13 mouse cellular contexts compared by ENCODE assay signal in genomic region chr1:191008707-191009106, GRCm38 (mm10). TPM values are rescaled to one million over a fixed set of nuclear protein-coding genes. Genes with fewer than 3 reads are reported as not detected.
DNase-seq lines count a peak whose midpoint lies in the region; ATAC-seq and TF ChIP-seq lines count a peak whose summit lies in the region.
"Had no signal": no experiment of that assay in that cellular context is flagged by ENCODE, and none has a peak within 500 bp of the region (broad histone marks: within the 10 kb centered on the region; RNA-seq: fewer than 3 reads in every experiment).

No protein-coding gene starts in this region.

- H3K27me3 ChIP-seq in E14TG2a.4 (ENCODE audit: insufficient read depth, low read length), result no peaks in the 10 kb centered on the region
- H3K27me3 ChIP-seq in liver, embryonic 14.5 days (ENCODE audit: control insufficient read depth, insufficient read depth, low read length), result no peaks in the 10 kb centered on the region
- H3K27me3 ChIP-seq: kidney, embryonic 15.5 days had no signal

- DNase-seq in left cerebral cortex, adult 2 months (ENCODE audit: extremely low spot score in 1 of 2, low spot score in 2 of 2), result no peak
- DNase-seq in left cerebral cortex, adult 9 months (ENCODE audit: low spot score in 2 of 2), result no peak
- peak; percentile 32 for DNase-seq in A20 (ENCODE audit: low read depth, low spot score)
- DNase-seq in liver, embryonic 14.5 days (ENCODE audit: low read depth in 3 of 3, low spot score in 3 of 3), result no peak
- no peak for DNase-seq in natural killer cell, adult 2 months (ENCODE audit: low spot score in 2 of 2)
- DNase-seq in layer of hippocampus, adult 11-12 months (ENCODE audit: low spot score), result no peak
- DNase-seq: gastrocnemius, postnatal 36 days; heart, postnatal 36 days; retina, postnatal 1 day had no signal

- no peak for ATAC-seq in liver, embryonic 14.5 days (ENCODE audit: insufficient read depth)

- H3K4me3 ChIP-seq in left cerebral cortex, adult 2 months, result no peak overlapping the region
- no peak overlapping the region for H3K4me3 ChIP-seq in E14TG2a.4 (replicated peaks; ENCODE audit: low read length)
- H3K4me3 ChIP-seq in liver, embryonic 14.5 days (ENCODE audit: insufficient read depth in 1 of 2, low read depth in 2 of 2, low read length in 2 of 2), result no peak overlapping the region
- H3K4me3 ChIP-seq: kidney, embryonic 15.5 days had no signal

- TF ChIP-seq EP300 in liver, embryonic 14.5 days (IDR thresholded peaks at IDR 0.05; ENCODE audit: low read depth), result no peak

- peaks cover 5% of the 10 kb centered on the region for H3K4me1 ChIP-seq in E14TG2a.4 (replicated peaks; ENCODE audit: low read depth, low read length)
- no peaks in the 10 kb centered on the region for H3K4me1 ChIP-seq in liver, embryonic 14.5 days (replicated peaks; ENCODE audit: control insufficient read depth in 2 of 2, insufficient read depth in 2 of 2, low read length in 1 of 2)
- H3K4me1 ChIP-seq: kidney, embryonic 15.5 days had no signal

- peaks cover 66% of the 10 kb centered on the region for H3K36me3 ChIP-seq in E14TG2a.4 (ENCODE audit: insufficient read depth, low read length)
- peaks cover 3% of the 10 kb centered on the region; the same call in 1 of the 2 replicates for H3K36me3 ChIP-seq in liver, embryonic 14.5 days (replicated peaks; ENCODE audit: control insufficient read depth, insufficient read depth, low read depth)

- H3K4me2 ChIP-seq in liver, embryonic 14.5 days (ENCODE audit: low read depth), result no peak overlapping the region
- H3K4me2 ChIP-seq: kidney, embryonic 15.5 days had no signal

- intact Hi-C loops in left cerebral cortex, adult 2 months (cut with DNase I), result no loop called here

- no peak overlapping the region for H3K9ac ChIP-seq in liver, embryonic 14.5 days (replicated peaks)
- H3K9ac ChIP-seq: kidney, embryonic 15.5 days had no signal

- H3K27ac ChIP-seq in left cerebral cortex, adult 2 months, result no peak overlapping the region
- H3K27ac ChIP-seq in liver, embryonic 14.5 days, result no peak overlapping the region
- H3K27ac ChIP-seq: kidney, embryonic 15.5 days had no signal

- TF ChIP-seq CTCF in left cerebral cortex, adult 2 months (IDR thresholded peaks at IDR 0.05), result peak; percentile 39
- TF ChIP-seq CTCF in E14TG2a.4 (conservative IDR thresholded peaks at IDR 0.05; ENCODE audit: low read length), result peak; percentile 63
- peak; percentile 57 for TF ChIP-seq CTCF in liver, embryonic 14.5 days (IDR thresholded peaks at IDR 0.05; ENCODE audit: low read depth)

- no peaks in the 10 kb centered on the region for H3K9me3 ChIP-seq in E14TG2a.4 (ENCODE audit: low read length)
- no peaks in the 10 kb centered on the region for H3K9me3 ChIP-seq in liver, embryonic 14.5 days (ENCODE audit: control insufficient read depth, low read length)
- H3K9me3 ChIP-seq: kidney, embryonic 15.5 days had no signal

- WGBS in liver, embryonic 14.5 days (ENCODE audit: insufficient replicate concordance), result 91% methylated on average over 5 of the region's 5 CpGs

RNA-seq across cellular contexts. Expression of gene Flvcr1, which starts 17.3 kb away (rescaled TPM):
- total RNA-seq in left cerebral cortex, adult 2 months (2021), result 10 to 100 TPM; 14.4 to 16.8 TPM
- polyA plus RNA-seq in liver, embryonic 14.5 days (2012; rRNA removed), result 4.5 and 6.4 TPM in 2 replicates
- 4.5 and 4.9 TPM in 2 replicates for polyA plus RNA-seq in liver, embryonic 14.5 days (2014; fragmentation: Nextera tagmentation; extraction: Ambion mirVana)

RNA-seq across cellular contexts. Expression of gene Spata45, which starts 27.7 kb away (rescaled TPM):
- not detected for total RNA-seq in left cerebral cortex, adult 2 months (2021)
- polyA plus RNA-seq in liver, embryonic 14.5 days (2012; rRNA removed), result not detected in 2 replicates
- not detected in 2 replicates for polyA plus RNA-seq in liver, embryonic 14.5 days (2014; fragmentation: Nextera tagmentation; extraction: Ambion mirVana)
- total RNA-seq: gastrocnemius, postnatal 36 days; heart, postnatal 36 days; left cerebral cortex, postnatal 25 days had no signal
- polyA plus RNA-seq: kidney, embryonic 15.5 days; stomach, embryonic 16.5 days had no signal

RNA-seq across cellular contexts. Expression of gene Vash2, which starts 29.6 kb away (rescaled TPM):
- total RNA-seq in left cerebral cortex, adult 2 months (2021), result 1 to 10 TPM; 2.6 to 2.7 TPM
- 0.40 and 0.52 TPM in 2 replicates for polyA plus RNA-seq in liver, embryonic 14.5 days (2012; rRNA removed)
- 0.39 and 0.81 TPM in 2 replicates for polyA plus RNA-seq in liver, embryonic 14.5 days (2014; fragmentation: Nextera tagmentation; extraction: Ambion mirVana)

RNA-seq across cellular contexts. Expression of gene Tatdn3, which starts 54.0 kb away (rescaled TPM):
- total RNA-seq in left cerebral cortex, adult 2 months (2021), result 10 to 100 TPM; 30.9 to 35.4 TPM
- 4.6 and 6.5 TPM in 2 replicates for polyA plus RNA-seq in liver, embryonic 14.5 days (2012; rRNA removed)
- 8.5 and 8.7 TPM in 2 replicates for polyA plus RNA-seq in liver, embryonic 14.5 days (2014; fragmentation: Nextera tagmentation; extraction: Ambion mirVana)

RNA-seq across cellular contexts. Expression of gene Nsl1, which starts 54.1 kb away (rescaled TPM):
- under 1 TPM; 0.38 to 0.47 TPM for total RNA-seq in left cerebral cortex, adult 2 months (2021)
- polyA plus RNA-seq in liver, embryonic 14.5 days (2012; rRNA removed), result 5.3 and 11.2 TPM in 2 replicates
- 8.8 and 11.6 TPM in 2 replicates for polyA plus RNA-seq in liver, embryonic 14.5 days (2014; fragmentation: Nextera tagmentation; extraction: Ambion mirVana)
